Mouse (Mus musculus) neural tube, embryonic 10.5 days (tissue): ENCODE measurements around the gene Frmd4b.

Source experiments
- DNase-seq: peaks from one replicate; pipeline ENCODE4 v3.0.0-alpha.2; 2017; ENCODE audit warnings: low spot score; ENCODE audit errors: extremely low spot score

Frmd4b gene

GRCm38 (mm10) chr6:97580479-97581030 is 36.8 kb downstream of the Frmd4b start:
- no peak for DNase-seq

- no peak for DNase-seq
Measured at GRCm38 (mm10) chr6:97579704-97580103, 37.6 kb downstream of the Frmd4b start.

GRCm38 (mm10) chr6:97578210-97578609 is 39.1 kb downstream of the Frmd4b start:
- no peak for DNase-seq

GRCm38 (mm10) chr6:97577349-97577748 is 40.0 kb downstream of the Frmd4b start:
- DNase-seq, result no peak

- DNase-seq, result peak; percentile 80
Measured at GRCm38 (mm10) chr6:97576565-97577346, 40.6 kb downstream of the Frmd4b start.

GRCm38 (mm10) chr6:97576096-97576495 is 41.2 kb downstream of the Frmd4b start:
- no peak for DNase-seq

GRCm38 (mm10) chr6:97574973-97575372 is 42.4 kb downstream of the Frmd4b start:
- no peak for DNase-seq

- DNase-seq, result no peak
Measured at GRCm38 (mm10) chr6:97572226-97572625, 45.1 kb downstream of the Frmd4b start.

- DNase-seq, result no peak
Measured at GRCm38 (mm10) chr6:97568538-97568937, 48.8 kb downstream of the Frmd4b start.

GRCm38 (mm10) chr6:97566746-97567145 is 50.6 kb downstream of the Frmd4b start:
- DNase-seq, result no peak

GRCm38 (mm10) chr6:97557147-97557546 is 60.2 kb downstream of the Frmd4b start:
- DNase-seq, result no peak

- DNase-seq, result no peak
Measured at GRCm38 (mm10) chr6:97555637-97556036, 61.7 kb downstream of the Frmd4b start.

- DNase-seq, result no peak
Measured at GRCm38 (mm10) chr6:97553431-97553830, 63.9 kb downstream of the Frmd4b start.

- DNase-seq, result no peak
Measured at GRCm38 (mm10) chr6:97552573-97552972, 64.8 kb downstream of the Frmd4b start.

GRCm38 (mm10) chr6:97551884-97552283 is 65.5 kb downstream of the Frmd4b start:
- DNase-seq, result no peak

GRCm38 (mm10) chr6:97551161-97551560 is 66.2 kb downstream of the Frmd4b start:
- DNase-seq, result no peak

- DNase-seq, result no peak
Measured at GRCm38 (mm10) chr6:97540458-97540857, 76.9 kb downstream of the Frmd4b start.

GRCm38 (mm10) chr6:97535763-97536445 is 81.4 kb downstream of the Frmd4b start:
- no peak for DNase-seq

- no peak for DNase-seq
Measured at GRCm38 (mm10) chr6:97531043-97531442, 86.3 kb downstream of the Frmd4b start.

- peak; percentile 55 for DNase-seq
Measured at GRCm38 (mm10) chr6:97528961-97529680, 88.2 kb downstream of the Frmd4b start.

- DNase-seq, result peak; percentile 57
Measured at GRCm38 (mm10) chr6:97526092-97526491, 91.2 kb downstream of the Frmd4b start.

GRCm38 (mm10) chr6:97523118-97523517 is 94.2 kb downstream of the Frmd4b start:
- DNase-seq, result peak; percentile 89
